Mouse (Mus musculus): ENCODE data around the gene Cnn2. TPM values are rescaled to one million over a fixed set of nuclear protein-coding genes. Genes with fewer than 3 reads are reported as not detected.

Cnn2 gene
- total RNA-seq (2021) = 1 to 10 TPM; 5.6 to 8.0 TPM
- long read RNA-seq, experiment 1, transcript Cnn2-201 (7 exons, 2,460 nt) = major isoform, 9 of 10 reads
- long read RNA-seq, experiment 1, partial matches to known transcripts = 0 of 10 reads
- long read RNA-seq, experiment 1, other reads (novel, unspliced or antisense) = 1 of 10 reads
- long read RNA-seq, experiment 2, transcript Cnn2-201 (7 exons, 2,460 nt) = major isoform, 5 of 8 reads
- long read RNA-seq, experiment 2, partial matches to known transcripts = 1 of 8 reads
- long read RNA-seq, experiment 2, other reads (novel, unspliced or antisense) = 2 of 8 reads

DNA sequence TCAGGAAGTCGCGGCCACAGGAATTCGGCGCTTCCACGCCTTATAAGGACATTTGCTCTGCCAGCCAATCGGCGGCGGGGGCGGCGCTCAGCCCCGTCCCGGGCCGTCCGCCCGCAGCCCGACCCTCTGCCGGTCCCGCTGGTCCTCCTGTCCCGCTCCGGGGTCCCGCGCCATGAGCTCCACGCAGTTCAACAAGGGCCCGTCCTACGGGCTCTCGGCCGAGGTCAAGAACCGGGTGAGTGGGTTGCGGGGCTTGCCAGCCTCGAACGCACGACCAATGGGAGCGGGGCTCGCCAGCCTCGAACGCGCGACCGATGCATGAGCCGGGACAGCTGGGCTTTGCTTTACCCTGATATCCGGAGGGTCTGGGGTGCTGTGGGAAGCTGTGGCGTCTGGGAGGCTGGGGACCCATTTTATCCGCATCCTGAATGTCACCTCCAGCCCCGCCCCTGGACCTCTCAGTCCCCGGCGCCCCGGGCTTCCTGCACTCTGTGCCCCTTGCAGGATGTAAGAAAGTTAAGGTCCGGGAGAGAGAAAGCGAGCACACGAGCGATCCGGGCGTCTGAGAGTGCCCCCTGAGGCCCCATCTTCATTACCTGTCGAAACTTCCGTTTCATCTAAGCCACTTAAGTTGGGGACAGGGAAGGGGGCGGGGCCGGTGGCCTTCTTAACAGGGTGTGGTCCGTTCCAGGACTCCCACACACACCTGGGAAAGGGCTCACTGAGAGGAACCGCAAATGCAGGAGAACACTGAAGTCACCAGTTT, at the start of gene Cnn2:
TSS of gene Cnn2 (plus strand) at position 79 of the 766 bp plus-strand sequence.
- no peak for TF ChIP-seq CTCF (IDR thresholded peaks at IDR 0.05)
- peak within 1 kb of the TSS; percentile 67; the same call in 1 of the 2 replicates for H3K27ac ChIP-seq

GRCm38 (mm10) chr10:79940749-79941148, 47.6 kb upstream of the Cnn2 start:
- intact Hi-C loops (cut with DNase I) = no loop called here
- Histone ChIP-seq H3K27ac (no peak overlapping the region), H3K4me3 (no peak overlapping the region)
- no peak for TF ChIP-seq CTCF (IDR thresholded peaks at IDR 0.05)
- no peak for DNase-seq (ENCODE audit: extremely low spot score in 1 of 2, low spot score in 2 of 2)

More for the DNA sequence above, at the start of gene Cnn2:
- intact Hi-C loops (cut with DNase I) = loop anchor here (10.0 kb wide), 1 partner anchor 256 kb away; the partner anchor contains the start of gene Ndufs7
- DNase-seq (ENCODE audit: extremely low spot score in 1 of 2, low spot score in 2 of 2) = no peak
- H3K4me3 ChIP-seq = peak within 1 kb of the TSS; percentile 50

DNA sequence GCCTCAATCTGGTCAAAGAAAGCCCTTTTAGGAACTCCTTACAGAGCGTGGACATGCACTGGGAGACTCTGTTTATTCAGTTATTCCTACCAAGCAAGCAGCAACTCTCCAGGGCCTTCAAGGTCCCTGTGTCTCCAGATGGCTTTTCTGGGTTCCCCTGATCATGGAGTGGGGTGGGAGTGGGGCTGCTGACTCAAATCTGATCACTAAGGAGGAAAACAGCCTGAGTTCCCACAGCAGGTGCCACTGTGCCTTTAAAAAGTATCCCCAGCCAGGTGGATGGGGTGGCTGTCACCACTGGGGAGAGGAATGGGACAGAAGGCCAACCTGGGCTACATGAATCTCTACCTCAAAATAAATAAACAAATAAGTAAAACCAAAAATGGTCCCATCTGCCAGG, 45.4 kb upstream of the Cnn2 start:
- intact Hi-C loops (cut with DNase I) = no loop called here
- H3K4me3 ChIP-seq = no peak overlapping the region
- no peak for TF ChIP-seq CTCF (IDR thresholded peaks at IDR 0.05)

DNA sequence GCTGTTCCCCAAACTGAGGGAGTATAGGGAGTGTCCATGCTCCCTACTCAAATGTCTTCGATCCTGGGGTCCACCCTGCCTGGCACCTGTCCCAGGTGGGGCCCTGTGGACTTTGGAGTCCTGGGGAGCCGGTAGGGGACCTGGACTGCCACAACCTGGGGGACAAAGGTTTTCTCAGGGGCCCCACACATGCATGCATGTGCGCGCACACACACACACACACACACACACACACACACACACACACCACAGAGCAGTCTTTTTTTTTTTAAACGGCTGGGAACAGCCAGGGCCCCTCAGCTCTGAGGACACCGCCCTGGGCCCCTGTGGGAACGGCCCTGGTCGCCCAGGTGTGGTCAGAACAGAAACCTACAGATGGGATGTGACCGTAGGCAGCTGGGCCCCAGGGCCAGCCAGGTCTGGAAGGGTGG, 44.9 kb upstream of the Cnn2 start:
- H3K27ac ChIP-seq = no peak overlapping the region
- no peak for TF ChIP-seq CTCF (IDR thresholded peaks at IDR 0.05)
- no peak for DNase-seq (ENCODE audit: extremely low spot score in 1 of 2, low spot score in 2 of 2)
- no peak overlapping the region for H3K4me3 ChIP-seq
- intact Hi-C loops (cut with DNase I) = no loop called here

More for the DNA sequence above, 45.4 kb upstream of the Cnn2 start:
- DNase-seq (ENCODE audit: extremely low spot score in 1 of 2, low spot score in 2 of 2) = no peak
- H3K27ac ChIP-seq = no peak overlapping the region

GRCm38 (mm10) chr10:79945507-79946234, 42.7 kb upstream of the Cnn2 start:
- TF ChIP-seq CTCF (IDR thresholded peaks at IDR 0.05) = no peak
- no peak for DNase-seq (ENCODE audit: extremely low spot score in 1 of 2, low spot score in 2 of 2)
- Histone ChIP-seq H3K4me3 (no peak overlapping the region), H3K27ac (no peak overlapping the region)
- intact Hi-C loops (cut with DNase I) = no loop called here

- no peak overlapping the region for H3K4me3 ChIP-seq
- H3K27ac ChIP-seq = no peak overlapping the region
- no peak for TF ChIP-seq CTCF (IDR thresholded peaks at IDR 0.05)
- no peak for DNase-seq (ENCODE audit: extremely low spot score in 1 of 2, low spot score in 2 of 2)
- intact Hi-C loops (cut with DNase I) = no loop called here
Measured at GRCm38 (mm10) chr10:79946752-79947322, 41.5 kb upstream of the Cnn2 start.

- intact Hi-C loops (cut with DNase I) = no loop called here
- TF ChIP-seq CTCF (IDR thresholded peaks at IDR 0.05) = no peak
- H3K4me3 ChIP-seq = no peak overlapping the region
- H3K27ac ChIP-seq = no peak overlapping the region
- no peak for DNase-seq (ENCODE audit: extremely low spot score in 1 of 2, low spot score in 2 of 2)
Measured at GRCm38 (mm10) chr10:79947502-79947901, 40.9 kb upstream of the Cnn2 start.

GRCm38 (mm10) chr10:79949873-79950272, 38.5 kb upstream of the Cnn2 start:
- Histone ChIP-seq H3K27ac (no peak overlapping the region), H3K4me3 (no peak overlapping the region)
- DNase-seq (ENCODE audit: extremely low spot score in 1 of 2, low spot score in 2 of 2) = no peak
- TF ChIP-seq CTCF (IDR thresholded peaks at IDR 0.05) = no peak
- intact Hi-C loops (cut with DNase I) = no loop called here

DNA sequence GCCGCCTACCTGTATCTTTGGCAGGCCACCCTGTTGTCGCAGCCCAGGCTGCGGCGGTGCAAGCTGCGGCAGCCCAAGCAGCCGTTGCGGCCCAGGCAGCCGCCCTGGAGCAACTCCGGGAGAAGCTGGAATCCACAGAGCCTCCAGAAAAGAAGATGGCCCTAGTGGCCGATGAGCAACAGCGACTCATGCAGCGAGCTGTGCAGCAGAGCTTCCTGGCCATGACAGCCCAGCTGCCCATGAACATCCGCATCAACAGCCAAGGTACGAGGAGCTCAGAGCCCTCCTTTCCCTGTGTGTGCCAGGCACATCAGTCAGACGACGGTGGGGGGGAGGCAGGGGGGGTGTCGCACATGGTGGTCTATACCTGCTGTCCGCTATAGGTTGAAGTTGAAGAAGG, 37.7 kb upstream of the Cnn2 start:
- H3K27ac ChIP-seq = no peak overlapping the region
- DNase-seq (ENCODE audit: extremely low spot score in 1 of 2, low spot score in 2 of 2) = no peak
- intact Hi-C loops (cut with DNase I) = no loop called here
- H3K4me3 ChIP-seq = no peak overlapping the region
- no peak for TF ChIP-seq CTCF (IDR thresholded peaks at IDR 0.05)

GRCm38 (mm10) chr10:79953946-79954345, 34.4 kb upstream of the Cnn2 start:
- DNase-seq (ENCODE audit: extremely low spot score in 1 of 2, low spot score in 2 of 2) = peak in 1 of 2 experiments; percentile 49
- peak; percentile 71 for TF ChIP-seq CTCF (IDR thresholded peaks at IDR 0.05)
- intact Hi-C loops (cut with DNase I) = no loop called here
- Histone ChIP-seq H3K4me3 (no peak overlapping the region), H3K27ac (no peak overlapping the region)

- DNase-seq (ENCODE audit: extremely low spot score in 1 of 2, low spot score in 2 of 2) = no peak
- Histone ChIP-seq H3K4me3 (no peak overlapping the region), H3K27ac (no peak overlapping the region)
- no peak for TF ChIP-seq CTCF (IDR thresholded peaks at IDR 0.05)
- intact Hi-C loops (cut with DNase I) = no loop called here
Measured at GRCm38 (mm10) chr10:79955691-79956090, 32.7 kb upstream of the Cnn2 start.

Data from left cerebral cortex, adult 2 months (tissue).